Mouse (Mus musculus) cerebellum, adult 2 months (tissue): ENCODE measurements around the gene Mindy2.

ENCODE experiments used
- CTCF ChIP-seq: fragments of 200-500 bp; IDR thresholded peaks from 2 replicates; pipeline ENCODE4 v1.5.1; 2011; ENCODE audit warnings: low read depth, mild to moderate bottlenecking, control low read depth, low read length, moderate library complexity, borderline replicate concordance; ENCODE audit not compliant: insufficient read depth
- POLR2A ChIP-seq: fragments of 200-500 bp; IDR thresholded peaks from 2 replicates; pipeline ENCODE4 v1.6.1; 2011; ENCODE audit warnings: low read length, control low read depth, borderline replicate concordance; ENCODE audit not compliant: insufficient read depth

- TF ChIP-seq CTCF (peak; percentile 60), POLR2A (no peak)
Measured at GRCm38 (mm10) chr9:70671772-70672579, 15.0 kb upstream of the Mindy2 start.
